ENCODE assay signal across 13 mouse cellular contexts in genomic region chr4:82915576-82915975, GRCm38 (mm10). TPM values are rescaled to one million over a fixed set of nuclear protein-coding genes. Genes with fewer than 3 reads are reported as not detected.
A peak's percentile ranks its signal among the peaks of the same experiment; 100 is the strongest.
DNase-seq lines count a peak whose midpoint lies in the region; ATAC-seq lines count a peak whose summit lies in the region.
"Had no signal": no experiment of that assay in that cellular context is flagged by ENCODE, and none has a peak within 500 bp of the region (broad histone marks: within the 10 kb centered on the region; RNA-seq: fewer than 3 reads in every experiment).

No protein-coding gene starts in this region.

- 62% methylated on average over 7 of the region's 7 CpGs for WGBS in heart, embryonic 10.5 days
- WGBS in heart, embryonic 11.5 days (ENCODE audit: insufficient replicate concordance) = 61% methylated on average over 7 of the region's 7 CpGs
- 23% methylated on average over 7 of the region's 7 CpGs for WGBS in forebrain, embryonic 16.5 days
- WGBS in hindbrain, embryonic 16.5 days = 40% methylated on average over 7 of the region's 7 CpGs
- WGBS in midbrain, embryonic 16.5 days = 48% methylated on average over 7 of the region's 7 CpGs

- peak; percentile 61 for DNase-seq in heart, embryonic 10.5 days (ENCODE audit: low spot score)
- no peak for DNase-seq in embryo, embryonic 10 days (ENCODE audit: low spot score)
- no peak for DNase-seq in left cerebral cortex, adult 8-10 months (ENCODE audit: low spot score in 2 of 2)
- DNase-seq: cerebellum, adult 9-10 months; kidney, postnatal 14 days had no signal

- no peak overlapping the region for H3K9ac ChIP-seq in heart, embryonic 11.5 days (ENCODE audit: low read depth, low read length)
- no peak overlapping the region; the same call in 1 of the 2 replicates for H3K9ac ChIP-seq in forebrain, embryonic 16.5 days (replicated peaks; ENCODE audit: low read depth, low read length)
- H3K9ac ChIP-seq in hindbrain, embryonic 16.5 days (ENCODE audit: low read depth, low read length) = no peak overlapping the region
- no peak overlapping the region; the same call in 1 of the 2 replicates for H3K9ac ChIP-seq in midbrain, embryonic 16.5 days (ENCODE audit: low read depth, low read length)

- H3K4me2 ChIP-seq in heart, embryonic 11.5 days = no peak overlapping the region
- H3K4me2 ChIP-seq in forebrain, embryonic 16.5 days (ENCODE audit: low read length) = peak overlapping the region; percentile 50
- peak overlapping the region; percentile 52 for H3K4me2 ChIP-seq in hindbrain, embryonic 16.5 days (ENCODE audit: low read length)
- H3K4me2 ChIP-seq in midbrain, embryonic 16.5 days (ENCODE audit: low read length) = peak overlapping the region; percentile 45

- peaks cover 28% of the 10 kb centered on the region for H3K36me3 ChIP-seq in heart, embryonic 10.5 days
- H3K36me3 ChIP-seq in heart, embryonic 11.5 days (ENCODE audit: control insufficient read depth, insufficient read depth, low read length) = no peaks in the 10 kb centered on the region
- no peaks in the 10 kb centered on the region for H3K36me3 ChIP-seq in forebrain, embryonic 16.5 days (ENCODE audit: control insufficient read depth, insufficient read depth)
- no peaks in the 10 kb centered on the region for H3K36me3 ChIP-seq in hindbrain, embryonic 16.5 days (ENCODE audit: control insufficient read depth, insufficient read depth, low read length)
- H3K36me3 ChIP-seq in midbrain, embryonic 16.5 days (ENCODE audit: control insufficient read depth, insufficient read depth, low read length) = no peaks in the 10 kb centered on the region

- no peaks in the 10 kb centered on the region for H3K27me3 ChIP-seq in heart, embryonic 10.5 days (ENCODE audit: insufficient read depth, poor library complexity, severe bottlenecking)
- H3K27me3 ChIP-seq in heart, embryonic 11.5 days (ENCODE audit: control insufficient read depth, insufficient read depth, low read length) = no peaks in the 10 kb centered on the region
- no peaks in the 10 kb centered on the region for H3K27me3 ChIP-seq in forebrain, embryonic 16.5 days (replicated peaks; ENCODE audit: control insufficient read depth, insufficient read depth, low read length)
- no peaks in the 10 kb centered on the region for H3K27me3 ChIP-seq in hindbrain, embryonic 16.5 days (replicated peaks; ENCODE audit: control insufficient read depth, insufficient read depth, low read length)
- H3K27me3 ChIP-seq in midbrain, embryonic 16.5 days (ENCODE audit: control insufficient read depth, insufficient read depth, low read depth, low read length) = no peaks in the 10 kb centered on the region

- H3K27ac ChIP-seq in heart, embryonic 10.5 days = no peak overlapping the region
- H3K27ac ChIP-seq in heart, embryonic 11.5 days (ENCODE audit: low read depth, low read length) = no peak overlapping the region
- H3K27ac ChIP-seq in forebrain, embryonic 16.5 days (ENCODE audit: low read length) = peak overlapping the region; percentile 78
- peak overlapping the region; percentile 63 for H3K27ac ChIP-seq in hindbrain, embryonic 16.5 days (ENCODE audit: low read depth, low read length)
- H3K27ac ChIP-seq in midbrain, embryonic 16.5 days (ENCODE audit: low read length) = peak overlapping the region; percentile 54

- no peak for ATAC-seq in heart, embryonic 11.5 days (replicated peaks; ENCODE audit: insufficient number of reproducible peaks, low FRiP score, low TSS enrichment)
- ATAC-seq in forebrain, embryonic 16.5 days = peak; percentile 15
- peak; percentile 22; the same call in 1 of the 2 replicates for ATAC-seq in hindbrain, embryonic 16.5 days
- ATAC-seq in midbrain, embryonic 16.5 days = peak; percentile 49; the same call in 1 of the 2 replicates
- ATAC-seq in erythroblast, adult 5-6 weeks (replicated peaks; ENCODE audit: low FRiP score, poor library complexity, severe bottlenecking) = no peak

- no peaks in the 10 kb centered on the region for H3K9me3 ChIP-seq in heart, embryonic 10.5 days
- no peaks in the 10 kb centered on the region for H3K9me3 ChIP-seq in heart, embryonic 11.5 days (replicated peaks; ENCODE audit: control insufficient read depth, low read length)
- H3K9me3 ChIP-seq in forebrain, embryonic 16.5 days (ENCODE audit: control insufficient read depth, low read length) = no peaks in the 10 kb centered on the region
- no peaks in the 10 kb centered on the region for H3K9me3 ChIP-seq in hindbrain, embryonic 16.5 days (ENCODE audit: control insufficient read depth, low read length)
- H3K9me3 ChIP-seq in midbrain, embryonic 16.5 days (replicated peaks; ENCODE audit: control insufficient read depth, low read length, poor library complexity, severe bottlenecking) = no peaks in the 10 kb centered on the region

- H3K4me3 ChIP-seq in heart, embryonic 10.5 days = no peak overlapping the region
- H3K4me3 ChIP-seq in heart, embryonic 11.5 days (ENCODE audit: low read depth, low read length) = no peak overlapping the region
- H3K4me3 ChIP-seq in forebrain, embryonic 16.5 days (replicated peaks; ENCODE audit: low read length) = no peak overlapping the region
- H3K4me3 ChIP-seq in hindbrain, embryonic 16.5 days (ENCODE audit: low read length) = no peak overlapping the region
- H3K4me3 ChIP-seq in midbrain, embryonic 16.5 days (ENCODE audit: low read depth, low read length) = no peak overlapping the region

- no peaks in the 10 kb centered on the region for H3K4me1 ChIP-seq in heart, embryonic 10.5 days
- H3K4me1 ChIP-seq in heart, embryonic 11.5 days (ENCODE audit: control insufficient read depth, insufficient read depth, low read length) = no peaks in the 10 kb centered on the region
- peaks cover 31% of the 10 kb centered on the region for H3K4me1 ChIP-seq in forebrain, embryonic 16.5 days (replicated peaks; ENCODE audit: control insufficient read depth, insufficient read depth, low read length)
- H3K4me1 ChIP-seq in hindbrain, embryonic 16.5 days (ENCODE audit: control insufficient read depth, insufficient read depth, low read depth, low read length) = peaks cover 20% of the 10 kb centered on the region
- peaks cover 12% of the 10 kb centered on the region for H3K4me1 ChIP-seq in midbrain, embryonic 16.5 days (ENCODE audit: control insufficient read depth, insufficient read depth, low read length)

RNA-seq across cellular contexts. Expression of gene Cer1, which starts 30.6 kb away (rescaled TPM):
- not detected in 2 replicates for polyA plus RNA-seq in heart, embryonic 10.5 days (2016; fragmentation: Nextera tagmentation; extraction: Ambion mirVana)
- not detected in 2 replicates for polyA plus RNA-seq in heart, embryonic 11.5 days (2014; fragmentation: Nextera tagmentation; extraction: Ambion mirVana)
- not detected in 2 replicates for polyA plus RNA-seq in forebrain, embryonic 16.5 days (2015; fragmentation: Nextera tagmentation; extraction: Ambion mirVana)
- 0.18 TPM in 1 of 2 replicates, not detected in the other for polyA plus RNA-seq in hindbrain, embryonic 16.5 days (2015; fragmentation: Nextera tagmentation; extraction: Ambion mirVana)
- not detected in 2 replicates for polyA plus RNA-seq in midbrain, embryonic 16.5 days (2015; fragmentation: Nextera tagmentation; extraction: Ambion mirVana)
- not detected in 2 replicates for total RNA-seq in erythroblast, adult 5-6 weeks (2015; ENCODE audit: low replicate concordance)
- not detected in 2 replicates for total RNA-seq in erythroblast, adult 5-6 weeks (2017; ENCODE audit: low replicate concordance)
- total RNA-seq in left cerebral cortex, adult 8-10 months (2022) = under 1 TPM in 3 of 4 experiments, not detected in 1; 0.28 to 0.89 (median 0.37) TPM
- polyA plus RNA-seq: gonadal fat pad, adult 2 months; liver, embryonic 16.5 days; stomach, embryonic 14.5 days had no signal

RNA-seq across cellular contexts. Expression of gene Zdhhc21, which starts 55.8 kb away (rescaled TPM):
- polyA plus RNA-seq in heart, embryonic 10.5 days (2016; fragmentation: Nextera tagmentation; extraction: Ambion mirVana) = 13.0 and 15.9 TPM in 2 replicates
- 9.9 and 11.3 TPM in 2 replicates for polyA plus RNA-seq in heart, embryonic 11.5 days (2014; fragmentation: Nextera tagmentation; extraction: Ambion mirVana)
- polyA plus RNA-seq in forebrain, embryonic 16.5 days (2015; fragmentation: Nextera tagmentation; extraction: Ambion mirVana) = 19.7 and 20.1 TPM in 2 replicates
- 19.2 and 20.9 TPM in 2 replicates for polyA plus RNA-seq in hindbrain, embryonic 16.5 days (2015; fragmentation: Nextera tagmentation; extraction: Ambion mirVana)
- 19.2 and 21.6 TPM in 2 replicates for polyA plus RNA-seq in midbrain, embryonic 16.5 days (2015; fragmentation: Nextera tagmentation; extraction: Ambion mirVana)
- 3.6 and 6.3 TPM in 2 replicates for total RNA-seq in erythroblast, adult 5-6 weeks (2015; ENCODE audit: low replicate concordance)
- 2.5 and 3.9 TPM in 2 replicates for total RNA-seq in erythroblast, adult 5-6 weeks (2017; ENCODE audit: low replicate concordance)
- 10 to 100 TPM; 49.9 to 65.6 (median 58.2) TPM for total RNA-seq in left cerebral cortex, adult 8-10 months (2022)

Comparison
In these comparisons a context has a peak if more than half of its experiments do, and no peak if none do; other contexts are left out.
1. H3K27ac ChIP-seq: peak in forebrain, embryonic 16.5 days (single experiment), hindbrain, embryonic 16.5 days (single experiment) and midbrain, embryonic 16.5 days (single experiment); none in heart, embryonic 10.5 days (single experiment) and heart, embryonic 11.5 days (single experiment).
2. ATAC-seq: peak in forebrain, embryonic 16.5 days (single experiment), hindbrain, embryonic 16.5 days (single experiment) and midbrain, embryonic 16.5 days (single experiment); none in heart, embryonic 11.5 days (single experiment) and erythroblast, adult 5-6 weeks (single experiment).